Mouse (Mus musculus): Measurements from ENCODE around the gene Qser1.
A peak's percentile ranks its signal among the peaks of the same experiment; 100 is the strongest.

Gene Qser1

DNA sequence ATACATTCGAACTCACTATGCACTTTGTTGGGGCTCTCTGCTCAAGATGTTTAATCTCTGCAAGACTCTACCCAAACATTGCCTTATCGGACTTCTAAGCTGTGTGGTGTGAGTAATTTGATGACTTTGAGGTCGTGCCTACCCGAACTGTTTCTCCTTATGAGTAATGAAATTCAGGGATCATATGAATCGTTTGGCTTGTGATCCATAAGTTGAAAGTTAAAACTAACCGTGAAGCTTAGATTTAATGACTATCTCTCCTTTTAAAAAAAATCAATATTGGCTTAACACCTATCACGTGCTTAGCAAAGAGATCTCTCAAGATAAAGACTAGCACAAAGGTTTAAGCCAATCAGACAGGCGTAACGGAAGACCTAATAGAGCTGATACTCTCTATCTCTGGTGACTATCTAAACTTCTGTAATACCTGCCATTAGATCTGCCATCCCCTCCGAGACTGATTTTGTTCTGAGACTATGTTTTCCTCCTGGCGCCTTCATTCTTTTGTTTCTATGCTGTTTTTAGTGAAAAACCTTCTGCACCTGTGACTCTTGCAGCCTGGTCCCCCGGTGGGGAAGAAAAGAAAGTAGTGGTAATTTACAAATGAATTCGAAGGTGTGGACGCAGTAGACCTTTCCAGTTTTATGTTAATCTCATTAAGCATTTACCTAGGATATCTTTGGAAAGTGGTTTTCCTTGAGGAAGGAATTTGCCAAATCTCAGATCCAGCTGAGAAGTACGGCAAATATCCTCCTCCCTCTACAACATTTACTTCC lies 1.2 kb upstream of the Qser1 start:
- no peak for DNase-seq

DNA sequence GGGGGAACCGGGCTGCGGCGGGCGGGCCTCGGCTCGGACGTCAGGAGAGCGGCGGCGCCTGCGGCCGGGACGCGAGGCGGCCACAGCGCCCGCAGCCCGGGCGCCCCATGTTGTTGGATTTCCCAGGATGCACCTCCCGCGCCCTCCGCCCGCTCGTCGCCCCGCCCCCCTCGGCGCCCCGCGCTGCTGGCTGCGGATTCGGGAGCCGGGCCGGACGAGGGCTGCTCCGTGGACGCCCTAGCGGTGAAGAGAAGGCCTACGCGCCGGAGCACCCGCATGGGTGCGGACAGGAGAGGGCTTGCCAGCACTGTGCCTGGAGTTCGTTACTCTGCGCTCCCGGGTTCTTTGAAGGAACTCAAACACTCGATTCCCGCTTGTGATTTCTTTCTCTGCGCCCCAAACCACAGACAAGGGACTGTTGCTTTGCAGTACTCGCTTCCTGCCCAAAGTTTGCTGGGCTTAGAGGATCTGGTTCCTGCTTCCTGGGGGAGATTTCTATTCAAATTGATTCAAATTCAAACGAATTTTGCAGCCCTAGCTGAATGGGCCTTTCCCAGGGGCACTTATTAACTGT lies 393 bp upstream of the Qser1 start:
- peak; percentile 92 to 96 for DNase-seq

GRCm38 (mm10) chr2:104815561-104816370 lies 794 bp downstream of the Qser1 start:
- DNase-seq = peak in 1 of 2 experiments; percentile 43

DNA sequence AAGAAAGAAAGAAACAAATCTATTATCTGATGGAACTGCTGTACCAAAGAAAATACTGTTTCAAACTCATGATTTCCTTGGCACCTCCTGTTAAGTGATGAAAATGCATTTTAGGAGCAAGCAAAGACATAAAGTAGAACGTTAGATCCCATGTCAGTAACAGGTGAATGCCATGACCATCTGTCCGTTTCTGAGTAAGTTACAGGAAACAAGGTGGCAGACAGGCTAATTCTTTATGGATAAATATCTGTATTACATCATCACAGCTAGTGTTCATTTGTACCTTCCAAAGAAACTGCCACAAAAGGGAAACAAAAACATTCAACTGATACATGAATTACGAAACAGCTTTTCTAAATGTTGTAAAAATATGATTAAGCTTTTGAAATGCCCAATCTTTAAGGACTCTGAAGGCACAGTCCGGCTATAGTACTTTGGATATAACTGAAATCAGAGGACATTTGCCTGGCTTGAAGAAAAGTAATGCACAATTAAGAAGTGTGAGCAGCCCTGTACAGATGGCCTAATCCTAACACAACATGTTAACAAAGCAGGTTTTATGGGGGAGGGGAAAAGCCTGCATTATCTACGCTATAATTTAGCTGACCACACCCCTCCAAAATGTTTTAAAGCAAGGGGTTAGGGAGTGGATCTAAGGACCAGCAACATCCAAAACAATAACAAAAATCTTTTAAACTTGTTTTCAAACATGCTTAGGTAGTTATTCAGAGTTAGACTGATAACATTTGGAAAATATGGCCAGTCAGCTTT lies 2.2 kb downstream of the Qser1 start:
- no peak for DNase-seq

- DNase-seq = no peak
These were observed 11.1 kb downstream of the Qser1 start for GRCm38 (mm10) chr2:104805435-104805834.

DNA sequence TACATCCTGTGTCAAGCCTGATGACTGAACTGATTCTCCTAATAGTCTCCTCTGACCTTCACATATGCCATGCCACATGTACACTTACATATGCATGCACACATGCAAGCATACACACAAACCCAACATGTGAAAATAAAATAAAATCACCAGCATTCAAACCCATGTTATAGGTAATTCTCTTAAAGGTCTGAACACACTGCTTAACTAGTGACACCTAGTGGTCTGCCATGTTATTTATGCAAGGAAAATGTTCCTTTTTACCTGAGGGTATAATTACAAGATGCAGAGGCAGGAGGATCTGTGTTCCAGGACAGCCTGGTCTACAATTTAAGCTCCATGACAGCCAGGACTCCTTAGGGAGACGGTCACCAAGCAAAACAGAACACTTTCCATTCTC lies 41.8 kb downstream of the Qser1 start:
- DNase-seq = peak in 1 of 2 experiments; percentile 11

GRCm38 (mm10) chr2:104768697-104769096 lies 47.9 kb downstream of the Qser1 start:
- no peak for DNase-seq

GRCm38 (mm10) chr2:104764018-104764417 lies 52.5 kb downstream of the Qser1 start:
- no peak for DNase-seq

- DNase-seq = no peak
These were observed 53.3 kb downstream of the Qser1 start for GRCm38 (mm10) chr2:104763134-104763703.

DNA sequence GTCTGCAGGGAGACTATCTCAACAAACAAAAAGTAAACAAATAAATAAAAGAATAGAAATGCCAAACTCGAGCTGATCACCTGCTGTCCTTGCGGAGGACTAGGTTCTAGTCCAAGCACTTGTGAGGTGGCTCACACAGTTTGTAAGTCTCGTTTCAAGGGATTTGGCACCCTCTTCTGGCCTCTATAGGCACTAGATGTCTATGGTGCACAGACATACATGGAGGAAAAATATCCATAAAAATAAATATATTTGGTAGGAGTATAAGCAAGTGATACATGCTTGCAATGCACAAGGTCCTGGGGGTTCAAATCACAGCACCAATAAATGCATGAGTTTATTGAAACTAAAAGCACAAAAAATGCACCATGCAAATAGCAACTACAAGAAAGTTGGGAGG lies 65.9 kb downstream of the Qser1 start:
- DNase-seq = peak in 1 of 2 experiments; percentile 13

DNA sequence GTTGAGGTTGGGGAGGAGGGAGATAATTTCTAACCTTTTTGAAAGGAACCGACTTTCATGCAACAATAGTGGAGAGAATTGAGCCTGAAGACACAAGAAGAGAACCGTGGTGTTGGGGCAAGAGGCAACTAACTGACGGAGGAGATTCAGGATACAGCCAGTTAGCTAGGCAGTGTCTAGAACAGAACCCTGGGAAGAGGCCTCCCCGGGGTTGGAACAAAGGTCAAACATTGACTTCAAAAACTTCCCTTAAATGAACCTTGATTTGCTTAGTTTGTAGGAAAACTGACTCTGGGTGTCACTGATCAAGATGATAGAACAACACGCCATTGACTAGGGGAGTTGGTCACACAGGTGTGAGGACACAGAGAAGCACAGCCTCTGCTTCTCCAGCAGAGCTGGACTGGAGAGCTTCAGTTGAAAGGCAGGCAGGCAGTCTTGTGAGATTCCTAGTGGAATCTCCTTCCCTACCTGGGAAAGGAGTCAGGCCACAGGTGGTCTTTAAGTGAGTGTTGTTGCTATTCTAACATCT lies 67.8 kb downstream of the Qser1 start:
- DNase-seq = no peak

DNA sequence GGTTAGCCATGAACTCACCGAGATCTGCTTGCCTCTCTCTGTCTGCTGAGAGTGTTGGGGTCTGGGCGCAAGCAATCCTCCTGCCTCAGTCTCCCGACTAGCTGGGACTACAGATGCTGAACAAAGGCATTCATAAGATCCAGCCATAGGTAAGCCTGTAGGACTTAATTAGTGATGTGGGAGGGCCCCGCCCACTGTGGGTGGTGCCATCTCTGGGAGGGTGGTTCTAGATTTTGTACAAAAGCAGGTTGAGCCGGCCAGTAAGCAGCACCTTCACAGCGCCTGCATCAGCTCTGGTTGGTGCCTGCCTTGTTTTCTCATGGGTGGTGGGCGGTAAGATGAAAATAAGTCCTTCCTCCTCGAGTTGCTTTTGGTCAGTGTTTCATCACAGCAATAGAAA lies 70.3 kb downstream of the Qser1 start:
- DNase-seq = no peak

- no peak for DNase-seq
These were observed 72.6 kb downstream of the Qser1 start for GRCm38 (mm10) chr2:104743971-104744370.

GRCm38 (mm10) chr2:104743160-104743559 lies 73.4 kb downstream of the Qser1 start:
- no peak for DNase-seq

DNA sequence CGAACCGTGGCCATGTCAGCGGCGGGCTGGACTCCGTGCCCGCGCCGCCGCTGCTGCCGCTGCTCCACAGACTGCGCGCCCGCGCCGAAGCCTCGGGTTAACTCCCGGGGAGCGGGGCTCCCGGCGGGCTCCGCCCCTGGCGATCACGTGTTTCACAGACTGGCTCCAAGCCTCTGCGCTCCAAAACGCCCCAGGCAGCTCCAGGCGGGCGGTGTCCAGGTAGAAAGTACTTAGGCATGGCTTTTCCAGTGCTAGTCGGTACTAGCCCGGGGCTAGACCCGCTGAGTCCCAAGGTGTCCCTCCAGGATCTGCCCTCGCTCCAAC lies 73.9 kb downstream of the Qser1 start, which contains the start of gene Depdc7:
Gene Depdc7, minus strand, starts transcription at position 138 of the 324 bp plus-strand sequence.
- DNase-seq = peak; percentile 86 to 91

- no peak for DNase-seq
These were observed 74.4 kb downstream of the Qser1 start for GRCm38 (mm10) chr2:104741896-104742740.

- no peak for DNase-seq
These were observed 75.4 kb downstream of the Qser1 start for GRCm38 (mm10) chr2:104741015-104741758.

- DNase-seq = no peak
These were observed 76.2 kb downstream of the Qser1 start for GRCm38 (mm10) chr2:104740248-104740949.

DNA sequence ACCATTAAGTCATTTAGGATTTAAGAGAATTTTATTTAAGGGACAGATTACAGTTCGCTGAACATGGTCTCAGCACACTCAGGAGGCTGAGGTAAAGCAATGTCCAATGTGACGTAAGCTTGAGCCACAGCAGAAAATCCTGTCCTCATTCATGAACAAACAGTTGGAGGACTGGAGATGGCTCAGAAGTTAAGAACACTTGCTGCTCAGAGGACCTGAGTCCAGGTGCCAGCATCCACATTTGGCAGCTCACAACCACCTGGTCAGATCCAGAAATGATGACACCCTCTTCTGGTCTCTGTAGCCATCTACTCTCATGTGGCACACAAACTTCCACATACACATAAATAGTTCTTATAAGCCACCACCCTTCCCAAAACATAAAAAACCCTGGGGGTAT lies 76.9 kb downstream of the Qser1 start:
- no peak for DNase-seq

DNA sequence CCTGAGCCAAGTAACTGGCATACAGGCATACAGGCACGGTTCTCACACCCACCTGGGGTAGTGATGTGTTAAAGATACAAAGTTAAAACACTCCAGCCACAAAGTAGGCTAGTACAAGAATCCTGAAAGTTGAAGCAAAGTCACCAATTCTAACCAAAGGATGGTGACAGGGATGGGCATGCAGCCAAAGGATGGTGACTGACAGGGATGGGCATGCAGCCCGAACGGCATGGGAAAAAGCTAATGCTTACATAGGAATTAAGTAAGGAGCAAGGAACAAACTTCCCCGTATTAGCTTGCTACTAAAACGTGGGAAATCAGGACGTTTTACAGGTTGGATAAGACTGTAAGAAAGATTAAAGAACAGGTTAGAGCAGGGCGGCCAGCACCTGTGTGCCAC lies 80.3 kb downstream of the Qser1 start:
- DNase-seq = no peak
